24 mouse cellular contexts compared by ENCODE assay signal in the genomic region with DNA sequence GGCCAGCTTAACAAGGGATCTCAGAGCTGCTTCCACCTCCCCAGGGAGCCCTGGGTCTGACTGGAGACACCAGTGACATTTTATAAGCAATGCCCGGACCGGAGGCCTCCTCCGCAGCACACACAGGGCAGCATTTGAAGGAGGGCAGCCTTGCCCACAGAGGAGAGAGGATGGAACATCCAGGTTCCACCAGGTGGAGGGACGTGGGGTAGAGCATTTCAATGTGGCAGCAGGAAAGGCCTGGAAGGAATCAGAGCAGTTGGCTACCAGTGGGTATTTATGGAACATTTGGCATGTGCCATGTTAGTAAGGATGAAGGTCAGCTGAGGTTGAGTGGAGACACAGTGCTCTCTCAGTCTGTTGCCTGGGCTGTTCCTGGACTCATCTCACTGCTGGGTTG. TPM values are rescaled to one million over a fixed set of nuclear protein-coding genes. Genes with fewer than 3 reads are reported as not detected.
DNase-seq lines count a peak whose midpoint lies in the region; TF ChIP-seq lines count a peak whose summit lies in the region.
"Had no signal": no experiment of that assay in that cellular context is flagged by ENCODE, and none has a peak within 500 bp of the region (broad histone marks: within the 10 kb centered on the region; RNA-seq: fewer than 3 reads in every experiment).

No protein-coding gene starts in this region.

- peaks cover 34% of the 10 kb centered on the region for H3K4me1 ChIP-seq in cerebellum, adult 2 months (ENCODE audit: control insufficient read depth, insufficient read depth, low read length)
- H3K4me1 ChIP-seq: forebrain, embryonic 15.5 days; lung, embryonic 15.5 days had no signal

- H3K27ac ChIP-seq in cerebellum, adult 2 months (ENCODE audit: insufficient read depth, low read length): 0 out of 2 replicates have a peak overlapping the region, but pooled peaks have one; percentile 1
- H3K27ac ChIP-seq: embryonic facial prominence, embryonic 12.5 days; forebrain, embryonic 10.5 days; forebrain, embryonic 15.5 days; heart, adult 2 months; heart, embryonic 13.5 days; hindbrain, embryonic 10.5 days; hindbrain, embryonic 15.5 days; left cerebral cortex, adult 2 months; lung, embryonic 15.5 days had no signal

- peak; percentile 22; the same call in 1 of the 2 replicates for TF ChIP-seq CTCF in cerebellum, adult 2 months (IDR thresholded peaks at IDR 0.05; ENCODE audit: borderline replicate concordance, insufficient read depth, low read depth, low read length)

- no peak overlapping the region for H3K4me3 ChIP-seq in cerebellum, adult 2 months (replicated peaks; ENCODE audit: insufficient read depth, low read depth, low read length)
- H3K4me3 ChIP-seq: embryonic facial prominence, embryonic 12.5 days; forebrain, embryonic 10.5 days; forebrain, embryonic 15.5 days; heart, adult 2 months; heart, embryonic 13.5 days; hindbrain, embryonic 10.5 days; hindbrain, embryonic 15.5 days; left cerebral cortex, adult 2 months; lung, embryonic 15.5 days had no signal

- no peak for TF ChIP-seq POLR2A in cerebellum, adult 2 months (IDR thresholded peaks at IDR 0.05; ENCODE audit: borderline replicate concordance, insufficient read depth, low read length)

- peak; percentile 21 for DNase-seq in left cerebral cortex, postnatal 4 days
- no peak for DNase-seq in left cerebral cortex, adult 9 months (ENCODE audit: low spot score in 2 of 2)
- peak; percentile 72 to 88 for DNase-seq in cerebellum, adult 2 months
- peak; percentile 77 to 82 for DNase-seq in cerebellum, postnatal 14 days
- DNase-seq in layer of hippocampus, postnatal 36 days: no peak
- DNase-seq in urinary bladder, postnatal 10 days (ENCODE audit: low spot score): no peak
- no peak for DNase-seq in frontal cortex, postnatal 14 days (ENCODE audit: low spot score in 2 of 2)
- DNase-seq: embryo, embryonic 11 days; heart, adult 2 months; heart, postnatal 10 days; kidney, adult 11 months; kidney, postnatal 25 days; liver; right cerebral cortex, postnatal 4 days; thymus, adult 2 months; thymus, postnatal 4 days had no signal

- H3K27me3 ChIP-seq in cerebellum, adult 2 months (ENCODE audit: control insufficient read depth, insufficient read depth, low read length): no peaks in the 10 kb centered on the region
- H3K27me3 ChIP-seq: embryonic facial prominence, embryonic 12.5 days; forebrain, embryonic 15.5 days; hindbrain, embryonic 15.5 days; lung, embryonic 15.5 days had no signal

- WGBS in cerebellum, adult 2 months: 12% methylated on average over 4 of the region's 4 CpGs

- intact Hi-C loops in left cerebral cortex, postnatal 4 days (cut with DNase I): no loop called here

RNA-seq across cellular contexts. Expression of gene Glce, which starts 36.3 kb away (rescaled TPM):
- total RNA-seq in left cerebral cortex, postnatal 4 days (2021): 10 to 100 TPM; 28.2 to 29.2 TPM
- polyA plus RNA-seq in cerebellum, adult 2 months (2012; rRNA removed): 17.8 and 20.4 TPM in 2 replicates
- total RNA-seq in layer of hippocampus, postnatal 36 days (2021): 10 to 100 TPM; 24.1 to 27.2 TPM

Comparison
In these comparisons a context has a peak if more than half of its experiments do, and no peak if none do; other contexts are left out.
1. DNase-seq: peak in left cerebral cortex, postnatal 4 days (single experiment), cerebellum, adult 2 months (2 of 2) and cerebellum, postnatal 14 days (2 of 2); none in left cerebral cortex, adult 9 months (0 of 2), layer of hippocampus, postnatal 36 days (0 of 2), urinary bladder, postnatal 10 days (single experiment) and frontal cortex, postnatal 14 days (0 of 2).